Mouse (Mus musculus): ENCODE measurements at regions not wholly inside any gene's neighbourhood (a gene's known extent, or its start where the extent isn't known, plus 50 kb on each side); places are given as distances from the start of the nearest gene placed in this dataset.
A peak's percentile ranks its signal among the peaks of the same experiment; 100 is the strongest.

GRCm38 (mm10) chr9:77845664-77846290, 71.4 kb upstream of the Elovl5 start:
- DNase-seq (ENCODE audit: low read depth), result peak; percentile 96

GRCm38 (mm10) chr9:77848580-77848979, 68.6 kb upstream of the Elovl5 start:
- DNase-seq (ENCODE audit: low read depth), result no peak

- DNase-seq (ENCODE audit: low read depth), result no peak
Measured at GRCm38 (mm10) chr9:77849343-77849742, 67.8 kb upstream of the Elovl5 start.

DNA sequence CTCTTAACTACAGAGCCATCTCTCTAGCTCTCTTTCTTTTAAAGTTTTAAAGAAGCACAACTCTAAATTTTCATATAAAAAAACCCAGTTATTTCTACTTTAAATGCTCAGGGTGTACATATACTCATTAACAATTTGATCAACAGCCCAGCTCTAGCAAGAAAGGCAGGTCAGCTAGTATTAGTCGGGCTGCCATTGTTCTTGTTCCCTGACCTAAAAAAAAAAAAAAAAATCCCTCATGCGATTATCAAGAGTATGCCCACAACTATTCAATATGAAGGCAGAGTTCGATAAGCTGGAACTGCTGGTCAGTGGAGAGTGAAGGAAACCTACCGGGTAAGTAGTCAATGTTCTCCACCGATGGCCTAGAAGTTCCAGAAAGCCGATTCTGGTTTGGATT, 65.8 kb upstream of the Elovl5 start:
- no peak for DNase-seq (ENCODE audit: low read depth)

GRCm38 (mm10) chr9:77857091-77858058, 59.8 kb upstream of the Elovl5 start:
- DNase-seq (ENCODE audit: low read depth), result no peak

DNA sequence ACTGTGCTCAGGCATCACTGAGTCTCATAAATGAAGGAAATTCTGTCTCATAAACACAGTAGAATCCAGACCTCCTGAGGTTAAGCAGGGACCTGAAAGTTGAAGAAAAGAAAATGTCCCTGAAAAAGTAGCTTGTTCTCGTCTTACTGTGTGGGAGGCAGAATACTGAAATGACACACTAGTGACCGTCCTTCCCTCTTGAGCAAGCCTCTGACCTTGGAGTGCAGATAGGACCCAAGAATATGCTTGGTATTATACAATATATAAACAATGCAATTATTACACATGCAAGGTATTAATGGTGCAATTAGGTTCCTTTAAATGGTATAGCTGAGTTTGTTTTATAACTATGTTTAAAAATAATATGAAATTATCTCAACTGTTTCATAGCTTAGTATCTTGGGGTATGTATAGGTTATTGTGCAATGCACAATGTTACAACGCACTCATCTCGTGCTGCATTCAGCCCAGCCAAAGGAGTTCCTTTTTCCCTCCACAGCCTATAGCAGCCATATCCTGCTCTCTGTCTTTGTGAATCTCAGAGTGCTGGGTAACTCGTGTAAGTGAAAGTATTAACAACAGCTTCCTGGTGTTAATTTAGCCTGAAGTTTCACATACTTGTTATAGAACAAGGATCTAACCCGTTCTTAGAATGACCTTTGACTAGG, 58.9 kb upstream of the Elovl5 start:
- DNase-seq (ENCODE audit: low read depth), result no peak

Data from gonadal fat pad, adult 2 months (tissue).